Mouse (Mus musculus) stomach, postnatal 0 days (tissue): Measurements from ENCODE around the gene Gatd1. TPM values are rescaled to one million over a fixed set of nuclear protein-coding genes. Genes with fewer than 3 reads are reported as not detected.
A peak's percentile ranks its signal among the peaks of the same experiment; 100 is the strongest.

Experiments used
- ATAC-seq: fragments of 200-750 bp; cut with Nextera tagmentation; 2 replicates; pipeline ENCODE4 v1.8.0; 2017; ENCODE audit not compliant: low FRiP score, low TSS enrichment
- DNase-seq: peaks from one replicate; pipeline ENCODE4 v3.0.0-alpha.2; 2016; ENCODE audit warnings: low spot score
- H3K27ac ChIP-seq: fragments of 300-500 bp; sonication (generic); replicated peaks from 2 replicates; pipeline ENCODE4 v1.5.1; 2014; ENCODE audit warnings: mild to moderate bottlenecking, control low read depth
- H3K27me3 ChIP-seq: fragments of 300-500 bp; sonication (generic); 2 replicates; pipeline ENCODE4 v1.6.1; 2014; ENCODE audit warnings: low read length; ENCODE audit not compliant: control insufficient read depth, insufficient read depth
- H3K36me3 ChIP-seq: fragments of 300-500 bp; sonication (generic); 2 replicates; pipeline ENCODE4 v1.6.1; 2014; ENCODE audit warnings: low read length, mixed read lengths; ENCODE audit not compliant: control insufficient read depth, insufficient read depth
- H3K4me1 ChIP-seq: fragments of 300-500 bp; sonication (generic); replicated peaks from 2 replicates; pipeline ENCODE4 v1.6.1; 2014; ENCODE audit warnings: antibody characterized with exemption; ENCODE audit not compliant: control insufficient read depth, insufficient read depth
- H3K4me2 ChIP-seq: fragments of 300-500 bp; sonication (generic); replicated peaks from 2 replicates; pipeline ENCODE4 v1.6.1; 2014; ENCODE audit warnings: low read depth, mild to moderate bottlenecking, control low read depth, moderate library complexity
- H3K4me3 ChIP-seq: fragments of 300-500 bp; sonication (generic); 2 replicates; pipeline ENCODE4 v1.5.1; 2014; ENCODE audit warnings: low read depth, low read length, control low read depth
- H3K9ac ChIP-seq: fragments of 300-500 bp; sonication (generic); 2 replicates; pipeline ENCODE4 v1.6.1; 2014; ENCODE audit warnings: mild to moderate bottlenecking, low read length, control low read depth, mixed read lengths
- H3K9me3 ChIP-seq: fragments of 300-500 bp; sonication (generic); 2 replicates; pipeline ENCODE4 v1.6.1; 2016; ENCODE audit warnings: low read length; ENCODE audit not compliant: control insufficient read depth
- CTCF ChIP-seq: IDR thresholded peaks from 2 replicates; pipeline ENCODE4 v1.5.1; 2016; ENCODE audit warnings: antibody characterized with exemption, low read depth, mild to moderate bottlenecking, moderate library complexity
- EP300 ChIP-seq: optimal IDR thresholded peaks from 2 replicates; pipeline ENCODE3; 2016; ENCODE audit warnings: antibody characterized with exemption
- WGBS: fragments of 180-500 bp; shearing (Covaris S2); extraction: QIAGEN DNeasy Blood & Tissue Kit; methylation state at CpG from one replicate; pipeline ENCODE4 v1.1.7; 2014; 5-methylcytosine and 5-hydroxymethylcytosine counted together
- polyA plus RNA-seq: library from polyadenylated mRNA; unstranded; fragments of >200 nt; fragmentation: Nextera tagmentation; extraction: Ambion mirVana; gene quantifications from 2 replicates; pipeline ENCODE4 v1.2.1, GENCODE M21; 2015

Gene Gatd1
- polyA plus RNA-seq, 1 experiment from 2014 or later = 33.8 TPM

GRCm38 (mm10) chr7:141367358-141367757, 46.6 kb downstream of the Gatd1 start:
- no peak for ATAC-seq
- no peaks in the 10 kb centered on the region for H3K9me3 ChIP-seq
- no peak for TF ChIP-seq CTCF
- no peak for TF ChIP-seq EP300
- WGBS = 74% methylated on average over 4 of the region's 4 CpGs
- H3K9ac ChIP-seq = no peak overlapping the region
- H3K4me2 ChIP-seq = no peak overlapping the region
- H3K27me3 ChIP-seq = no peaks in the 10 kb centered on the region
- no peak overlapping the region for H3K4me3 ChIP-seq
- DNase-seq = no peak
- no peaks in the 10 kb centered on the region for H3K36me3 ChIP-seq
- H3K27ac ChIP-seq = no peak overlapping the region
- H3K4me1 ChIP-seq = no peaks in the 10 kb centered on the region

DNA sequence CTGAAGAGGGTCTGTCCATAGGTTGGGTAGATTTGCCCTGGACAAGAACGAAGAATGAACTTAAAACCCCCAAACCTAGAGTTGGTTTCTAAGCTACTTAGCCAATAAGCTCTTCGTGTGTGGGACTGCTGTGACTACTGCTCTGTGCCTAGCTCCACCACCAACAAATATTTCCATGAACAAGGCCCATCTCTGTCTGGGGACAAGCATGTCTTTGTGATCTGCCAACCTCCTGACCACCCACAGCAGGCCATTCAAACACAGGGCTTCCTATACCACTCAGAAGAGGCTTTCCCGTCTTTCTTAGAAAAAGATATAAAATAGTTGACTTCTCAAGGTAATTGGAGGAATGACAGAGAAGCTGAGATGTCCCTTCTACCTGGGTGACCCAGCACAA, 48.9 kb downstream of the Gatd1 start:
- Histone ChIP-seq H3K27ac (no peak overlapping the region), H3K4me2 (no peak overlapping the region), H3K36me3 (no peaks in the 10 kb centered on the region), H3K4me3 (no peak overlapping the region), H3K27me3 (no peaks in the 10 kb centered on the region), H3K9ac (no peak overlapping the region), H3K9me3 (no peaks in the 10 kb centered on the region), H3K4me1 (no peaks in the 10 kb centered on the region)
- DNase-seq (no peak), ATAC-seq (no peak)
- WGBS = 56% methylated on average over 3 of the region's 3 CpGs
- no peak for TF ChIP-seq EP300
- TF ChIP-seq CTCF = no peak

DNA sequence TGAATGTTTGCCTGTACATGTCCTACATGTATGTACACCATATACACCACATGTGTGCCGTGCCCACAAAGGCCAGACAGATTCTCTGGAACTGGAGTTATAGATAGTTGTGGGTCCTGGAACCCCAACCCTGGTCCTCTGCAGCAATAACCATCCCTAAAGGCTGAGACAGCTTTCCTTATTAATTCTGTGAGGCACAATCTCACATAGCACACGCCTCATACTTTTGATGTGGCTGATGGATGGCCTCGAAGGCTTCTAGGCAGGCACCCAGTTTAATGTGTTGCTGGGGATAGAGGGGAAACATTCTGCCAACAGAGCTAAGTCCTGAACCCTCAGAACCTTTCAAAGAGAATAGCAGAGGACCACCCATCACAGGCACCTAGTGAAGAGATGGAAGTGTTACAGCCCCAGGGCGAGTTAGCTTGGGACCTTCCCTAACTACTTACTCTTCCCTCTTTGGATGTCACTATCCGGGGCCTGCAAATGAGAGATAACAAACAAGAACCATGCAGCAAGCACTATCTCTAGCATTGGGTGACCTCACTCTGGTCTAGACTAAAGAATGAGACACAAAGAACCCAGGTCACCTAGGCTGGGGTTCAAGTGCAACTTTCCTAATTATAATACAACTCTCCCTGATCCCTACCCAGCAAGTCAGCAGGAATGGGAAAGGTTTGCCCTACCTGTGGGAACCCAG, 49.4 kb downstream of the Gatd1 start:
- Histone ChIP-seq H3K27ac (no peak overlapping the region), H3K4me2 (no peak overlapping the region), H3K4me1 (no peaks in the 10 kb centered on the region), H3K9ac (no peak overlapping the region), H3K4me3 (no peak overlapping the region), H3K9me3 (no peaks in the 10 kb centered on the region), H3K27me3 (no peaks in the 10 kb centered on the region), H3K36me3 (no peaks in the 10 kb centered on the region)
- ATAC-seq (no peak), DNase-seq (no peak)
- 80% methylated on average over 5 of the region's 5 CpGs for WGBS
- TF ChIP-seq EP300 = no peak
- no peak for TF ChIP-seq CTCF

DNA sequence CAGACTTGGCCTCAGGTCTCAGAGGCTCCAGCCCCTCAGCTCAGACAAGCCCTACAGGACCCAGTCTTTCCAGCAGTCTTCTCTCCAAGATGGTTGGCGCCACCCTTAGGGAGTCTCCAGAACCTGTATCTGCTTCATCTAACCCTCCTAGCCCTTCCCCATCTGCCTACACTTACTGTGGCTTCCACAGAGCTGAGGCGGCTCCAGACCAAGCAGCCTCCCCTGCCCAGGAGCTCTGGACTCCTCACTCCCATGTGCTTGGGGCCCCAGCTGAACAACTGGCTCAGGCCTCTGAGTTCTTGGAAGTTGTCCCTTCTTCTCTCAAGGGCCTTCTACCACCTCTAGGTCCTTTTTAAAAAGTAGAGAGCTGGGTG, 50.2 kb downstream of the Gatd1 start:
- DNase-seq = no peak
- no peaks in the 10 kb centered on the region for H3K36me3 ChIP-seq
- 64% methylated on average over 2 of the region's 2 CpGs for WGBS
- peak; percentile 5; the same call in 1 of the 2 replicates for ATAC-seq
- no peak overlapping the region for H3K4me2 ChIP-seq
- H3K9ac ChIP-seq = no peak overlapping the region
- no peaks in the 10 kb centered on the region for H3K9me3 ChIP-seq
- no peak for TF ChIP-seq CTCF
- TF ChIP-seq EP300 = no peak
- no peak overlapping the region for H3K4me3 ChIP-seq
- H3K4me1 ChIP-seq = no peaks in the 10 kb centered on the region
- no peak overlapping the region for H3K27ac ChIP-seq
- no peaks in the 10 kb centered on the region for H3K27me3 ChIP-seq

GRCm38 (mm10) chr7:141363106-141363751, 50.7 kb downstream of the Gatd1 start:
- no peaks in the 10 kb centered on the region for H3K9me3 ChIP-seq
- no peaks in the 10 kb centered on the region for H3K36me3 ChIP-seq
- 54% methylated on average over 4 of the region's 4 CpGs for WGBS
- no peak overlapping the region for H3K4me3 ChIP-seq
- no peaks in the 10 kb centered on the region for H3K4me1 ChIP-seq
- ATAC-seq (peak; percentile 44; the same call in 1 of the 2 replicates), DNase-seq (peak; percentile 72)
- no peak overlapping the region for H3K27ac ChIP-seq
- no peak overlapping the region for H3K4me2 ChIP-seq
- H3K9ac ChIP-seq = no peak overlapping the region
- peak; percentile 87 for TF ChIP-seq CTCF
- no peak for TF ChIP-seq EP300
- H3K27me3 ChIP-seq = no peaks in the 10 kb centered on the region

DNA sequence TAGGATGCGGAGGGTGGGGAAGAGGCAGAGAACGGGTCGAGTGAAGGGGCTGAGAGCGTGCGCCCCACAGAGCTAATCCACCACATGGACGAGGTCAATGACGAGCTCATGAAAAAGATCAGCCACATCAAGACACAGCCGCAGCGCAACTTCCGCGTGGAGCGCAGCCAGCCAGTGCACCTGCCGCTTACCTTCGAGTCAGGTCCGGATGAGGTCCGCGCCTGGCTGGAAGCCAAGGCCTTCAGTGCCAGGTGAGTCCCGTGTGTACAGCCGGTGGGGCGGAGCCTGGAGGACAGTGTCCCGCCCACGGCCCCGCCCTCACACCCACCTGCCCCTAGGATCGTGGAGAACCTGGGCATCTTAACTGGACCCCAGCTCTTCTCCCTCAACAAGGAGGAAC, 52.4 kb downstream of the Gatd1 start:
- H3K4me2 ChIP-seq = 0 out of 2 replicates have a peak overlapping the region, but pooled peaks have one; percentile 11
- H3K27ac ChIP-seq = 0 out of 2 replicates have a peak overlapping the region, but pooled peaks have one; percentile 30
- WGBS = 20% methylated on average over 24 of the region's 24 CpGs
- no peaks in the 10 kb centered on the region for H3K36me3 ChIP-seq
- peak; percentile 94 for DNase-seq
- H3K9ac ChIP-seq = peak overlapping the region; percentile 23; the same call in 1 of the 2 replicates
- H3K9me3 ChIP-seq = no peaks in the 10 kb centered on the region
- no peaks in the 10 kb centered on the region for H3K4me1 ChIP-seq
- H3K27me3 ChIP-seq = no peaks in the 10 kb centered on the region
- peak; percentile 79 for ATAC-seq
- TF ChIP-seq CTCF (no peak), EP300 (no peak)
- no peak overlapping the region for H3K4me3 ChIP-seq

Other genes starting within 250 kb of the Gatd1 start
- gene Rnh1, start 241.3 kb downstream of the Gatd1 start, polyA plus RNA-seq = 216 and 220 TPM in 2 replicates
- gene Hras, start 220.1 kb downstream of the Gatd1 start, polyA plus RNA-seq = 118 and 125 TPM in 2 replicates
- gene Lrrc56, start 220.0 kb downstream of the Gatd1 start, polyA plus RNA-seq = 2.8 and 3.5 TPM in 2 replicates
- 2.7 and 3.6 TPM in 2 replicates for gene Lmntd2, start 200.1 kb downstream of the Gatd1 start, polyA plus RNA-seq
- 84.2 and 105 TPM in 2 replicates for gene Rassf7, start 198.3 kb downstream of the Gatd1 start, polyA plus RNA-seq
- gene Phrf1, start 185.4 kb downstream of the Gatd1 start, polyA plus RNA-seq = 19.1 and 19.9 TPM in 2 replicates
- gene Irf7, start 147.7 kb downstream of the Gatd1 start, polyA plus RNA-seq = 11.3 and 12.2 TPM in 2 replicates
- 1.2 and 2.0 TPM in 2 replicates for gene Cdhr5, start 137.3 kb downstream of the Gatd1 start, polyA plus RNA-seq
- 2.2 and 2.4 TPM in 2 replicates for gene Sct, start 135.0 kb downstream of the Gatd1 start, polyA plus RNA-seq
- 0.06 and 0.16 TPM in 2 replicates for gene Drd4, start 122.1 kb downstream of the Gatd1 start, polyA plus RNA-seq
- gene Deaf1, start 86.4 kb downstream of the Gatd1 start, polyA plus RNA-seq = 37.6 and 40.1 TPM in 2 replicates
- gene Tmem80, start 86.4 kb downstream of the Gatd1 start, polyA plus RNA-seq = 18.6 and 19.7 TPM in 2 replicates
- gene Eps8l2, start 75.3 kb downstream of the Gatd1 start, polyA plus RNA-seq = 86.1 and 96.5 TPM in 2 replicates
- 459 and 468 TPM in 2 replicates for gene Taldo1, start 21.9 kb downstream of the Gatd1 start, polyA plus RNA-seq
- 2.0 and 2.5 TPM in 2 replicates for gene Cend1, start 15.4 kb upstream of the Gatd1 start, polyA plus RNA-seq
- 17.2 and 17.6 TPM in 2 replicates for gene Slc25a22, start 23.8 kb upstream of the Gatd1 start, polyA plus RNA-seq
- gene Pidd1, start 29.9 kb upstream of the Gatd1 start, polyA plus RNA-seq = 1.8 and 2.0 TPM in 2 replicates
- 1,187 and 1,334 TPM in 2 replicates for gene Rplp2, start 33.2 kb upstream of the Gatd1 start, polyA plus RNA-seq
- gene Pnpla2, start 41.1 kb upstream of the Gatd1 start, polyA plus RNA-seq = 82.1 and 88.0 TPM in 2 replicates
- gene Cracr2b, start 47.0 kb upstream of the Gatd1 start, polyA plus RNA-seq = 20.8 and 23.5 TPM in 2 replicates
- gene Cd151, start 53.3 kb upstream of the Gatd1 start, polyA plus RNA-seq = 22.6 and 27.5 TPM in 2 replicates
- 53.4 and 60.2 TPM in 2 replicates for gene Polr2l, start 61.0 kb upstream of the Gatd1 start, polyA plus RNA-seq
- gene Tspan4, start 61.1 kb upstream of the Gatd1 start, polyA plus RNA-seq = 56.9 and 58.7 TPM in 2 replicates
- gene Chid1, start 125.7 kb upstream of the Gatd1 start, polyA plus RNA-seq = 20.8 and 22.6 TPM in 2 replicates
- gene Ap2a2, start 148.0 kb upstream of the Gatd1 start, polyA plus RNA-seq = 30.8 and 33.0 TPM in 2 replicates
- 11.3 and 13.6 TPM in 2 replicates for gene Muc6, start 241.2 kb upstream of the Gatd1 start, polyA plus RNA-seq